Mouse (Mus musculus): ENCODE measurements around the gene Chrng.

GRCm38 (mm10) chr1:87230606-87231005, 26.1 kb downstream of the Chrng start:
- TF ChIP-seq POLR2A (IDR thresholded peaks at IDR 0.05; ENCODE audit: control insufficient read depth, low read depth, low read length) (no peak), CTCF (IDR thresholded peaks at IDR 0.05; ENCODE audit: control insufficient read depth, insufficient read depth, insufficient replicate concordance, low read depth, low read length) (no peak)

Measured in testis, adult 2 months (tissue).